Mouse (Mus musculus) megakaryocyte progenitor cell, adult 5-6 weeks (primary cell): ENCODE measurements around the gene Peak1. TPM values are rescaled to one million over a fixed set of nuclear protein-coding genes. Genes with fewer than 3 reads are reported as not detected.

Experiments used
- ATAC-seq: replicated peaks from 2 replicates; pipeline ENCODE4 v1.8.0; 2016; ENCODE audit warnings: mild to moderate bottlenecking, moderate TSS enrichment, inconsistent platforms; ENCODE audit not compliant: poor library complexity
- total RNA-seq, 2 experiments: library from RNA; stranded (forward) in 1 of 2; stranded (reverse) in 1 of 2; fragments of 157-497, 149-512 nt in 1 of 2; fragments of 200-1000 nt in 1 of 2; gene quantifications; 2 replicates each; pipeline versions ENCODE4 v1.2.3 to v1.2.4; 2015 to 2017

Gene Peak1
- total RNA-seq, 2 experiments from 2014 or later = 6.7 to 17.3 TPM

DNA sequence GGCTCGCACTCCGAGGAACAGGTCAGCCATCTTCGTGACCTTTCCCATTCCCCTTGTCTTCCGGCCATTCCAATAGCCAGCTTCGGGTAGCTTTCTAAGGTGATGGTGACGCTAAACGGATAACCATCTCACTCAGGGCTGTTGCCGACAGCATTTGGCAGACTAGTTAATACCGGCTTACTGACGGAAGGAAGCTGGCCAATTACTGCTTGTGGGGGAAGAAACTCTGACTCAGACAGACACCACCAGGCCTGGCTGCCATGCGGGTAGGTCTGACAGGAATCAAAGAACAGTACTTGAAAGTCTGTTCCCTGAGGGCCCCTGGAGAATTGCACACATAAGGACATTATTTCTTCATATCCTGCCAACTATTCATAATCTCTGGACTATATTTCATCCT, 212.5 kb downstream of the Peak1 start:
- ATAC-seq = no peak

DNA sequence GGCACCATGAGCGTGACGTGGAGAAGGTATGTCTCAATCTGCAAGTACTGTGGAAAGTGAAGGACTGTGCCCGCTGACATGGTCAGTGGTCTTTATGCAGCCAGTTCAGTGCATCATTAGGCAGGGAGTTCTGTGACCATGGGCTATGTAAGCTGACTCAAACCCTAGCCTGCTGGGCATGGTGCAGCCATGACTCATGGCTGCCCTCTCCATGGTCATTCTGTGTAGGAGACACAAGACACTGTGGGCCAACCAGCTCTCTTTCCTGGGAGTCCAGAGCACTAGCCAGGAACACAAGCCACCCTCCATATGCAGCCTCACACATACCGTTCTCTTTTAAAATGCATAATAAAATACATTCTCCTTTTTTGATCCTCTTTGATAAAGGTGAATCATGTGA, 213.6 kb downstream of the Peak1 start:
- ATAC-seq = no peak

DNA sequence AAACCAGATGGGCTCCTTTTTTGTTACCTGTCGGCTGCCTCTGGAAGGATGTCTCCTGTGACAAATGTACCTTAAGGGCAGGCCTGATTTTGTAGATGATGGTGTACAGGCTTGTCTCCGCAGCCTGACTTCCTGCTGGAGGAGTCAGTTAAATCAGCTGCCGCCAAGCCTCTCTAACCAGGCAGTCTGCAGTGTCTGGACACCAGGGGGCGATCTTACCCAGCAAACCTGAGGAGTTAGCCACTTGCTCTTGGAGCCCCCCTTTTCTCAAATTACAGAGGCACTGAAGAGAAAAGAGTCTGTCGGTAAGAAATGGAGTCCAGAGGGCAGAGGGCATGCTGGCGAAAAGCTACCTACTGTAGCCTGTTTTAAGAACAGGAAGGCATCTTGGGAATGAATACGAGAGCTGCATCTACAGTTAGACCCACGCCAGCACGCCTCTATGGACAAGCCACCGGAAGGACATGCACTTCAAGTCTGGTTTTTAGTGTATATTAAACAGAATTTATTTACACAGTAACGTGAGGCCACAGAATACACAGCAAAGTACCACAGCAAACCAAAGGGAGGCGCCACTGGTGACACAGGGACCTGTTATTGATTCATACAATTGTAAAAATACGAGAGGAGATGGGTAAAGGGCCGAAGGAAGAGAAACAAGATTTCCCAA, 217.1 kb downstream of the Peak1 start:
- ATAC-seq = peak; percentile 97

DNA sequence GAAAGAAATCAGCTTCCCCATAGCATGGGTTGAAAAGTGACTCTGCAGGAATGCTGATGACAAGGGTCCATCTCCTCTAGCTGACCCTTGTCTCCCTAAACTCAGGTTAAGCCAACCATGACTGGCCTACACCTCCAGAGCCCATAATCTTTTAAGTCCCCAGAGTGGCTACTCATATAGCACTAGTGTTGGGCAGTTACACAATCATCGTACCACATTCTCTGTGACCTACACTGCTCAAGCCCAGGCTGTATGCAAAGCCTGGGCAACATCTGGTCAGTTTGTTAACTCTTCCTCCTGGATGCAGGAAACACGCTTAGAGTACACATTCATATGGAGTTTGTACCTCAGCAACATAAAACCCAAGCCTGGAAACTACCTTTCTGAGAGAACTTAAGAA, 217.7 kb downstream of the Peak1 start:
- ATAC-seq = 0 out of 2 replicates have a peak, but pooled peaks have one; percentile 38

DNA sequence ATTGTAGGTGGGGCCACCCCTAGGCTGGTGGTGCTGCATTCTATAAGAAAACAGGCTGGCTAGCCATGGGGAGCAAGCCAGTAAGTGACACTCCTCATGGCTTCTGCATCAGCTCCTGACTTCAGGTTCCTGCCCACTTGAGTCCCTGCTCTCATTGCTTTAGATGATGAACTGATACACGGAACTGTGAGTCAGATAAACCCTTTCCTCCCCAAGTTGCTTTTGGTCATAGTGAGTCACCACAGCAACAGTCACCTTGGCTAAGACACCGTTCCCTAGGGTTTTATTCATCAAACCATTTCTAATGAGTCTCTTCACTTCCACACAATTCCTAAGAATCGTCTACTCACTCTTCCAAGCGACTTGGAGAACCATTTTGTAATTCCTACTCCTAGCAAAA, 220.9 kb downstream of the Peak1 start:
- ATAC-seq = no peak

DNA sequence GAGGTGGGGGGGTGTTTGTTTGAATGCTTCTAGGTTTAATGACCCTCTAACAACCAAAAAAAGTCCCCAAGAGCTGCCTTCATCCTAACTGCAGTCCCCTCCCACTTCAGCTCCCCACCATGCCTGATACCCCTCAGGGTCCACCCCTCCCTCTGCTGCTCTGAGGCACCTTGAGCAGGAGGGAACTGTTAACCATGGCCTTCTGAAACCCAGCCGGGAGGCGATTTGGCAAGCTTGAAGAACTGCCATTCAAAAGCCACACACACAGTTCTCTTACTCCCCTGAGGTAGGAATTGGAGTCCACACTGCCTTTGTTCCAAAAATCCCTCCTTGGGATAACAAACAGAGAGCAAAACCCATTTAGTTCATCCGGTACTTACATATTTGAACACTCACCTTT, 222.7 kb downstream of the Peak1 start:
- ATAC-seq = no peak

DNA sequence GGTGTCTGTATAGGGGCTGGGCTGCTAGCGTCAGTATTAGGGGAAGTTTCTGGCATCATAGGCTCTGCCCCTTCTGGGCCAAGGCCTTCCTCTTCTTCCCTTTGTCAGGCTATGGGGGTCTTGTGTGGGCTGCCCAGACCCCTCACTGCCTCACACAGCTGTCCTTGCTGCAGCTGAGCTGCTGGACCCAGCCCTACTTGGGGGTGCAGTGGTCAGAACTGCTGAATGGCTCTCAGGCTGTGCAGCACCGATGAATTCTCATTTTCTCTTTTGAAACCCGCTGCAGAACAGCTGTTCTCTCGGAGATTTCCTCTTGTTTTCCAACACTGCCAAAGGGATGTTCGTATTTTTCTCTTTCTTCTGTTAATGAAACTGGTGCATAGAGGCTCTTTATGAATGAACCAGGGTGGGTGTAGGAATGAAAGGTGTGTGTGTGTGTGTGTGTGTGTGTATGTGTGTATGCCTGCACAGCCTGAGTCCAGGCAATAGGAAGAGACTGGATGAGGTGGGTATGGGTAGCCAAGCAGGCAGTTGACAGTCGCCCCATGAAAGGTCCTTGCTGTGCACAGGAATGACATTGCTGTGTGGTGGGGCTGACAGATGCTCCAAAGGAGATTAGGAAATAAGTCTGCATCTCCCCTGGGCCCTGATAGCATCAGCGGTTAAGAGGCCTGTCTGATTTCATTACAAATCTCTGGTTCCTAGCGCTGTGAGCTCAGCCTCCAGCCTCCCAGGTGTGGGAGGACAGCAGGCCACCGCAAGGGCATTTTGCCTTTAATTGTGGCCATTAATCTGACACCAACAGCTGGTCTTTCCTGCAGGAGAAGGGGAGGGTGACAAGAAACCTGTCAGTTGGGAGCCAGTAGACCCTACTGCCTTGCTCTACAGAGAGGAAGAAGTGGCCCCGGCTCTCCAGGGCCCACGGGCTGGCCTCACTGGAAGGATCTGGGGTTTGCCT, 226.1 kb downstream of the Peak1 start:
- no peak for ATAC-seq

DNA sequence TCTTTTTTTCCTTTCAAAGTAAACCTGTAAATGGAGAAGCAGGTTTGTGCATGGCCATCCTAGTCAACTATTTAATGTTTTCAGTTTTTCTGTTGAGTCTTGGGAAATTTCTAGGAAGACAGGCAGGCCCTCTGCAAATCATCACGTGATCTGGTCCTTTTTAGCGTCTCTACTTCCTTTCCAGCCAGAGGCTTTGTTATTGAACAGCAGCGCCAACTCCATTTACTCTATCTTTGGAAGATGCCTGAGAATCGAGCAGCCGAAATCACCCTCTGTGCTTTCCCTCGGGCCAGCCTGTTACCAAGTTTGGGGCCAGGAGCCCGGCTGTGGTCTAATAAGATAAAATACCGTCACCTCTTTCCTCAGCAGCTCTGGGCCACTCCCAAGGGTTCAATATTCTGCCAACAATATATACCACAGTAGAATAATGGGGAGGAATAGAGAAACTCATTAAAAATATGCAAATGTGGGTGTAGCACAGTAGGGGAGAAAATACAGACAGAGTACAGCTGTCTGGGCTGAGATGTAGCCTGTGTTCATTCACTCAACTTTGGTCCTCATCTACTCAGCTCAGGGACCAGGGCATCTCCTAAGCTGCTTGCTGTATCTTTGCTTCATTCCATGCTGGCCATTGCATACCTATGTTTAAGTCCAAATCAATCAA, 237.6 kb downstream of the Peak1 start:
- 0 out of 2 replicates have a peak, but pooled peaks have one; percentile 26 for ATAC-seq

DNA sequence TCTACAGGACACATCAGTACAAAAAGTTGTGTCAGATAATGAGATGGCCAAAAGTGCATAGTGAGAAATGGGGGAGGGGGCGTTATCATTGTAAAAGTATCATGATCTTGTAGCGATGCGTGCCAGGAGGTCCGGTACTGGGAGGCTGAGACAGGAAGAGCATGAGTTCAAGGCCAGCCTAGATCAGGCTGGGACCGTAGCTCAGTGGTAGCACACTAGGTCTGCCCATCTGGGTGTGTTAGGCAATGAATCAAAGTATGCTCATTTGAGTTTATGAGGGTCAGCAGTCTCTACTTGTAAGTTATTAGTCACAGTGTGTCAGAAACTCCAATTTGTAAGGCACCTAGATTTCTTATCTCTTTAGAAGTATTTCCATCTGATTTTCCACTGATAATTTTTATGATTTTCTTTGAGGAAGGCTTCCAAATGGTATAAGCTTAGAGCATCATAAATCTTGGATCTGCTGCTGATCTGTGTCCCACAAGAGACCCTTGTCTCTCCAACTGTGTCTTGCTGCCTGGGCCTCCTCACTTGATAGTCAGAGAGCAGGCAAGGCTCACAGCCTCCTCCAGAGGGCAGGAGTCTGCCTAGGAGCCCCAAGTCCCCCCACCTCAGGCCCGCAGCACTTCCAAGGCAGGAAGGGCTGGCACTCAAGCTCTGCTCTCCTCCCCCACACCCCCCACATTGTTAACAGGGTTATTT, 238.3 kb downstream of the Peak1 start:
- ATAC-seq = peak; percentile 81

DNA sequence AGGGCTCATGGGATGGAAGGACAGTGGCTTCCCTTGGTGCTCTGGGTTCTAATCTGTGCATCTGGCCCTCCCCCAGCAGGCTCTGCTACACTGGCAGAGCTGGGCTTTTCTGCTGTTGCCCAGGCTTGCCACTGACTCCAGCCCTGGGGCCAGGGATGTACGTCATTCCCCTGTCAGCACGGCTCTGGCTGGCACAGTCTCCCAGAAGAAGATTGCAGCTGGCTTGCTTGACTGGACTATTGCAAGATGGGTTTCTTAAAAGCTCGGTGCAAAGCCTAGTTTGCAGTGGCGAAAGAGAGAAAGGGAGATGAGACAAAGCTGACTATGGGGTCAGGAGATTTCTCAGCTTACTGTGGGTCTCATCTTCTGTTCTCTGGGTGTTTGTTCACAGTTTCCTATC, 240.5 kb downstream of the Peak1 start:
- ATAC-seq = no peak

DNA sequence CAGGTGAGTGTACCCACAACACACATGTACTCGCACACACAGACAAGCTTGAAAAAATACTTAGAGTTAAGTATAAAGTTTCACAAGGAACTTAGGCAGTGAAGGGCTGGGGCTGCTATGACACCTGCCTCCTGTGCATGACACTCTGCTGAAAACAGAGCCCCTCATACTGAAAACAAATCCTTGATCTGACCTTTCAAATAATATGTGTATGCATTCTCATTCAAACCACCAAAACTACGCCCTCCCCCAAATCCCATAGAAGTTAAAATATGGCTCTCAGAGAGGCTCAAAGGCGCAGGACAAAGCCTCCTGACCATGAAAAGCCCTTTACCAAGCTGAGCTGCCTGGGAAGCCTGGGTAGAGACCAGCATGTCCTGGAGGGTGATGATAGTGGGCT, 242.6 kb downstream of the Peak1 start:
- no peak for ATAC-seq

DNA sequence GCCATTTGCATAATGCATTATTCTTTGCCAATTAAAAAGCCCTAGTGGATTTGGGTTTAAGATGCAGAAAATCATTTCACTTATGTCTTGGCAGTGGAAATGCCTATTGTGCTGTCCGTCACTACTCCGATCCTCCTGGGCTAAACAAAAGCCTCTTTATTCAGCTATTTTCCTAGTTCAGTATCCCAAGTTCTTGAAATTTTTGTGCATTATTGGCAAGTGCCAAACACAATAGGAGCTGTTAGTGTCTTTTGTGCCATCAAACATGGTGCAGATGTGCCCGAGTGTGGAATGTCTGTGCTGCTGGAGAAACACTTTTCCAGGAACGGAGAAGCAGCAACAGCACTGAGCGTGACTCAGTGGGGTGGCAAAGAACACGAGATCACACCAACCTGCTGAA, 250.2 kb downstream of the Peak1 start:
- no peak for ATAC-seq

DNA sequence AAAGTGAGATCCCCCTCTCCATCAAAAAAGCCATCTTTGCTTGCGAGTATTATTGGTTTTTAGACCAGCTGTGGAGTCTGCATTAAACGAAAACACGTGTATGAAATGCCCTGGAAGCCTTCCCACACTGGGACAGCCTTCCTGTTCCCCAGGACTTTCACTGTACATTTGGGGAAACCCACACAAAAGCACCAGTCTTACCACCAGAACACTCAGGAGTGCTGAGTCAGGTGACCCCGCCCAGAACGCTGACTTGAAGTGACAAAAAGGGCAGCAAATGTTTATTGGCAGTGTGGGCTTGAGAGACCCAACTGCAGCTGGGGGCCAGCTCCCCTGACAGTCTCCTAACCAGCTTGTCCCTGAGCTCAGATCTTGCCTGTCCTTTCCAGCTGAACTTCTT, 251.7 kb downstream of the Peak1 start:
- ATAC-seq = peak; percentile 50; the same call in 1 of the 2 replicates

DNA sequence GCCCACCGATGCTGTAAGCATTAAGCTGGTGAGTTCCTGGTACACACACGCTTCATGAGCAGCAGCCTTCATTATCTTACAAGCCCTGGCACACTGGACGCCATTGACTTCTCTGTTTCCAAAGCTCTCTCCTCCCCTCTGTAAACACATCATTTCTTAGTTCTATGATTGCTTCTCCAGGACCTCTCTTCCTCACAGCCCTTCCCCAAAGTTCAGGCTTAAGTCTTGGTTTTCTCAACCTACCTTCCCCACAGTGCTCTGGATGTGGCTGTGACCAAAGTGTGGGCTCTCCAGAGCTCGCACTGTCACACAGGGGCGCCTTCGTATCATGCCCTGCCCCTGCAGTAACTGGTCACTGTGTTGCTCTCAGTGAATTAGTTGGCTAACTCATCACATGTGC, 252.5 kb downstream of the Peak1 start, which contains the start of gene Tspan3:
TSS of gene Tspan3 (minus strand) at position 101 of the 400 bp plus-strand sequence.
- no peak for ATAC-seq

DNA sequence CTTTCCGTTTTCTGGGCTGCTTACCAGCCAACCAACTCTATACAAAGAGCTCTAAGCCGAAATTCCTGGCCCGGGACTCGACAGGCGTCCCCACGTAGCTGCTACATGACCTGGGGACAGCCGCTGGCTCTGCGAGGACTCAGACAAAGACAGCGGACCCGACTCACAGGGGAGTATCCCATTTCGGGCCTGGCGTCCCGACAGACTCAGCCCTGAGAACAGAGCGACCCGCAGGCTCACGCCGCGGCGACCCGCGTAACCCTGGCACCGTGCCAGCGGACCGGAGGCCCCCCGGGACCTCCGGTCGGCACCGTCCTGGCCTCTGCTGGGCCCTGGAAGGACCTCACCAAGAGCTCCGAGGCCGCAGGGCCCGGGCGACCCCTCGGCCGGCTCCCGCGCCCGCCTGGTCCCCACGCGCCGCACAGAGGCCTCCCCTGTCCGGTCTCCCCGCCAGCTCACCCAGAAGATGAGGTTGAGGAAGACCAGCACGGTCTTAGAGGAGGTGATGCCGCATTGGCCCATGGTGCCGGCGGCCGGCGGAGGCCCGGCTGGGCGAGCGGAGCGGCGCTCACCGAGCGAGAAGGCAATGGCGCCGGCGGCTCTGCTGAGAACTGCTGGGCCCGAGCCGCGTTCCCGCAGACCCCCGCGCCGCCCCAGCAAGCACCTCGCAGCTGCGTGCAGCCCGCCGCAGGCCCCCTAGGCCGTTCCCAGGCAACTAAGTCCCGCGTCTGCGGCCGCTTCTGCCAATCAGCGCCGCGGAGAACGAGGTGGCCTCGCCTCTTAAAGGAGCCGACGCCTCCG, 257.3 kb downstream of the Peak1 start:
- peak; percentile 95 for ATAC-seq

DNA sequence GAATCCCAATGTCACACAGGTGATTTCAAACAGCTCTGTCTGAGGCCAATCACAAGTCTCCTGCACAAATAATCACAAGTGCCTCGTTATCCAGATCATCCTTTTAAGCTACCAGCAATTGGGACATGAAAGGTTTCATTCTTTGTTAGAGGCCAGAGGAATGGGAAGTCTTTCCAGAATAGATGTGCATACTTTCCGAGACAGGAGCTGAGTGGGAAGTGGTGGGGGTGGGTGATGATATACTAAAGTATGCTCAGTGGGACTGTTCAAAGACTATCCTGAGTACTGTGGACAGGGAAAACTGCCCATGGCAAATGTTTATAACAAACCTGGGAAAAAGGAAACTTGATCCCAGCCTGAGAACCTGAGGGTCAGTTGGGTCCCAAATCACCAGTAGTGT, 258.4 kb downstream of the Peak1 start:
- ATAC-seq = no peak

DNA sequence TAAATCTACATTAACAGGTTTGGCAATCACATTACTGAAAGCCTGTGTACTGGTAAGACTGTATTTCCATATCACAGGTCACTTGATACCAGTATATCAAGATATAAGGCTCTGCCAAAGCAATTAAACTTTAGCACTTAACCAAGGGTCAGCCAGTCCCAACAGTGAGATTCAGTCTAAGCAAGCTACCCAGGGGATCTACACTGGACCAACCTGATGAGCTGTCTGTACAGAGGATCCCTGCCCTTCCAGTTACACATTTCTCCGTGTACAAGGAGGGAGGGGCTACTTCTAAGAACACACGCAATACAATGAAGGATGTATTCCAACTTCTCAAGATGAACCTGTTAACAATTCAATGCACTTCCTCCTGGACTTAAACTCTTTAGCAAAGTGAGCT, 259.8 kb downstream of the Peak1 start:
- ATAC-seq = no peak

DNA sequence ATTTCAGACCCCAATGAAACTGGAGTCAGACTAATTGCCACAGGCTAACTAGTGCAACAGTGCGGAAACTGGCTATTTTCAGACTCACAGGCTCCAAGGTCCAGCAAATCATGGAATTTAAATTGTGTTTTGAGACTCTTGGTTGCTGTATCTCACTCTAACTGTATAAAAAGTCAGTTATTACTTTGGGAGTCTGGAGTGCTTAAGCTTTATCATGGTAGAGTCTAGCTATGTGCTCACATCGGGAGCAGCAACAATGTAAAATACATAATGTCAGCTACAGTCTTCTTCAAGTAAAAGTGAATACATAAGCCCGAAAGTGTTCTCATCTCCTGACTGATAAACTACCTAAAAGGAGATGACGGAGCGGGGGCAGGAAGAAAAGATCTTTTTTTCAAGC, 263.3 kb downstream of the Peak1 start:
- no peak for ATAC-seq

DNA sequence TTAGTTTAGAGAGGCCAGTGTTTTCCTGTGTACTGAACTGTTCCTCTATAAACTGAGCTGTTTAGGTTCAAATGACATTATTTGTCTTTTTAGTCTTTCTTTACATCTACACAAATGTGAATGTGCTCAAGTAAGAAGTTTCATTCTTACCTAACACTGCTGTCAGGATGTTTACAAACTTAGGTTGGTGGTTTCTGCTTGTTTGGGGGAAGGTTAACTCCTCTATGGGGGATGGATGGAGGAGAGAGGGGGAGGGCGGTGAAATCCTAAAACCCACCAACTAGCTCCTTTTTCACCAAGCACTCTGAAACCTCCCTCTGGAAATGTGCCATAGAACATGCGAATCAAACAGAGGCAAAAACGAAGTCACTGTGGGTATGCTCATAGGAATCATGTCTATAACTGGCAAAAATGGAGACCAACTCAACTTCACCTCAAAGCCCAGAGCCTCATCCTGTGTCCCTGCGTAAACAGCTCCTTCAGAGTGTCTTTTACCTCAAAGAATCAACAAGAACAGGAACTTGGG, 265.3 kb downstream of the Peak1 start:
- ATAC-seq = no peak
